Mouse (Mus musculus) bone marrow macrophage, adult 2 months (primary cell): ENCODE data around the gene Pck1. TPM values are rescaled to one million over a fixed set of nuclear protein-coding genes. Genes with fewer than 3 reads are reported as not detected.
A peak's percentile ranks its signal among the peaks of the same experiment; 100 is the strongest.

ENCODE experiments used
- H3K27ac ChIP-seq: 2 replicates; pipeline ENCODE4 v1.5.1; 2012; ENCODE audit warnings: low read depth, low read length; ENCODE audit not compliant: insufficient read depth
- H3K4me1 ChIP-seq: 2 replicates; pipeline ENCODE4 v1.6.1; 2012; ENCODE audit warnings: low read length; ENCODE audit not compliant: control insufficient read depth, insufficient read depth
- H3K4me3 ChIP-seq: 2 replicates; pipeline ENCODE4 v1.5.1; 2012; ENCODE audit warnings: mild to moderate bottlenecking, low read length, moderate library complexity; ENCODE audit not compliant: insufficient read depth
- CTCF ChIP-seq: IDR thresholded peaks from 2 replicates; pipeline ENCODE4 v1.5.1; 2012; ENCODE audit warnings: low read depth, mild to moderate bottlenecking, low read length, moderate library complexity
- POLR2A ChIP-seq: IDR thresholded peaks from 2 replicates; pipeline ENCODE4 v1.6.1; 2012; ENCODE audit warnings: mild to moderate bottlenecking, low read depth, low read length, borderline replicate concordance
- polyA plus RNA-seq: library from polyadenylated mRNA; stranded (reverse); fragments of >200 nt; gene quantifications from 2 replicates; pipeline ENCODE4 v1.2.4, GENCODE M21; 2012; ENCODE audit not compliant: missing spikeins, insufficient read depth, insufficient read length

Gene Pck1
- polyA plus RNA-seq, 1 experiment = 0.58 TPM

DNA sequence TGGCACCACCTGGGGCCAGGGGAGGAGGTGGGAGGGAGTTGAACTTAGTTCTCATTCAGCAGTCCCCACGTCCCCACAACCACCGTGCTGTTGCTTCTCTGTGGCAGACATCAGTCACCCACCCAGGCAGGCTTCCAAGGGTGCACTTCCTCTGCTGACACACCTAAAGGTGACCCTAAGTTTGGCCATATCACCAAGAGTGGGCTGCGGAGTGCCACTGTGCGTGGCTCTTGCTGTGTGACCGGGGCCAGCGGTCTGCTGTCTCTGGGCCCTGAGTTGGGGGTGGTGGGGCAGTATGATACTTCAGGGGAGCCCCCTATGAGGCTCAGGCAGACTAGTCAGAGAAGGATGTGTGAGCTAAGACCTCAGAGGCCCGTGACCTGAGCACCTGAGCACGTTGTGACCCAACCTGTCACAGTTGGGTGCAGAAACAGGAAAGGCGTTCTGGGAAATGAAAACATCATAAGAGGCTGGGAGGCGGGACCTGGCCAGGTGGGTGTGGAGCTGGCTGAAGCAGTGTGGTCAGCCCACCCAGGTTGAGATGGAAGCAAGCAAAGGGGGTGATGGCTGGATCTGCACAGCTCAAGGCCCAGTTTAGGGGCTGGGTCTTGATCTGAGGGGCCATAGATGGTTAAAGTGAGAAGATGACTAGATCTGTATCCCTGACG, 28.0 kb downstream of the Pck1 start:
- H3K27ac ChIP-seq = no peak overlapping the region
- TF ChIP-seq CTCF (no peak), POLR2A (no peak)

DNA sequence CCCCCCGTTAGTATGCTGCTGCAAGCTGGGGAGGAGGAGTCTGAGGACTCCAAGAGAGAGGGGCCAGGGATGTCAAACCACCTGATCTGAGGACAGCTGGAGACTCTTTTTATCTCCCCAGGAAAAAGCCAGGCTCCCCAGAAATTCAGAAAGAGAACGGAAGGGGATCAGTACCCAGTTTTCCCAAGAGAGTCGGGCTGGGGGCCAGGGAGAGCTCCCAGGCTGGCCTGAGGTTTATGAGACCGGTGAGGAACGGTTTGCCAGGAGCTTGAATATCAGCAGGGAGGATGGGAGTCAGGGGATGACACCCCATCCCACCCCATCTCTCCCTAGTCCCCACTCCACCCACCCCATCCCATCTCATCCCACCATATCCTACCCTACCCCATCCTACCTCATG, 28.6 kb downstream of the Pck1 start:
- Histone ChIP-seq H3K4me3 (no peak overlapping the region), H3K27ac (no peak overlapping the region), H3K4me1 (no peaks in the 10 kb centered on the region)
- no peak for TF ChIP-seq POLR2A

More for the DNA sequence above, 28.0 kb downstream of the Pck1 start:
- Histone ChIP-seq H3K4me1 (no peaks in the 10 kb centered on the region), H3K4me3 (no peak overlapping the region)

DNA sequence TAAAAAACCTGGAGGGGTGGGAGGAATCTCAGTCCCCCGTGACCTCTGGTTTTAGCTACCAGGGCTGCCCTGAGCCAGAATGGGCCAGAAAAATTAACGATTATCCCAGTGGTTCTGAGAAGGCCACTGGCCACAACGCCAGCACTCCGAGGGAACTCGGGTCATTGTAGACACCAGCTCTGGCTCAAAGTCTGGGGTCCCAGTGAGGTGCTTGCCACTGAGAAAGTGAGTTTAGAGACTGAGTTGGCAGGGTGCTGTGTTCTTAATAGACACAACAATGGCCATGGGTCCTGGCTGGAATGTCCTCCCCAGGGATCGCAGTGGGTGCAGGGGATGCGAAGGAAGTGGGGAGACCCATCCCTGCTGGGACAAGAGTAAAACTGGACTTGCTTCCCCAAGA, 29.1 kb downstream of the Pck1 start:
- Histone ChIP-seq H3K27ac (no peak overlapping the region), H3K4me1 (no peaks in the 10 kb centered on the region), H3K4me3 (no peak overlapping the region)
- TF ChIP-seq CTCF = no peak
- no peak for TF ChIP-seq POLR2A

DNA sequence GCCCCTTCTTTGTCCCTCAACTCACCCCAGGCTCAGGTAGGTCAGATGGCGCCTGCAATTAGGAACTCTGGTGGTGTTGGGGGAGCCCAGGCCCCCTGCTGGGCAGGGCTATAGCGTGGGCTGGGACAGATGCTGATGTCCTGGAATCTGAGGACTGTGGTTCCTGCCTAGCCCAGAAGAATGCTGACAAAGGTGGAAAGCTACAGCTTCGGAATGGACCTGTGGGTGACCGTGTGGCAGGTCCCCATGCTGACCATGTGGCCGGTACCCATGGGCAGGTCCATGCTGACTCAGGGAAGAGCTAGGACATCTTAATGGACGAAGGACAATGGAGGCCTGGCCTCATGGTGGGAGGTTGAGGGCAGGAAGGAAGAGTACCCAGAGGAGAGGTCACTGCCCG, 29.9 kb downstream of the Pck1 start:
- TF ChIP-seq POLR2A (no peak), CTCF (no peak)
- Histone ChIP-seq H3K4me1 (no peaks in the 10 kb centered on the region), H3K4me3 (no peak overlapping the region), H3K27ac (no peak overlapping the region)

DNA sequence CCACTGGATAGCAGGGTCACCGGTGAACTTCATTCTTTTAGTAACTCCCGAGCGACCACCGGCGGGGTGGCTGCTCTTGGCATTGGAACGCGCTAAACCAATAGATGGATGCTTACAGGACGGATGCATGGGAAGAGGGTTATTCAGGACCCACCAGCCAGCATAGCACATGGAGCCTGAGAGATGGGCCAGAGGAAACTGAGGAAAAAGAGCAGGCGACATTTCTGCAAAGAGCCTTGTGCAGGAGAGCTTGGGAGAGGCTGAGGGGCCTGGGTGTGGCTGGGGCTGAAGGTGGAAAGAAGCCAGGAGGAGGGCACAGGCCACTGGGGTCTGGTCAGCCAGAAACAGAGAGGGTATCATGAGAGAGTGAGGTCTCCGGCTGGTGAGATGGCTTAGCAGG, 30.5 kb downstream of the Pck1 start:
- no peaks in the 10 kb centered on the region for H3K4me1 ChIP-seq
- H3K27ac ChIP-seq = no peak overlapping the region
- no peak overlapping the region for H3K4me3 ChIP-seq
- no peak for TF ChIP-seq CTCF
- TF ChIP-seq POLR2A = no peak

DNA sequence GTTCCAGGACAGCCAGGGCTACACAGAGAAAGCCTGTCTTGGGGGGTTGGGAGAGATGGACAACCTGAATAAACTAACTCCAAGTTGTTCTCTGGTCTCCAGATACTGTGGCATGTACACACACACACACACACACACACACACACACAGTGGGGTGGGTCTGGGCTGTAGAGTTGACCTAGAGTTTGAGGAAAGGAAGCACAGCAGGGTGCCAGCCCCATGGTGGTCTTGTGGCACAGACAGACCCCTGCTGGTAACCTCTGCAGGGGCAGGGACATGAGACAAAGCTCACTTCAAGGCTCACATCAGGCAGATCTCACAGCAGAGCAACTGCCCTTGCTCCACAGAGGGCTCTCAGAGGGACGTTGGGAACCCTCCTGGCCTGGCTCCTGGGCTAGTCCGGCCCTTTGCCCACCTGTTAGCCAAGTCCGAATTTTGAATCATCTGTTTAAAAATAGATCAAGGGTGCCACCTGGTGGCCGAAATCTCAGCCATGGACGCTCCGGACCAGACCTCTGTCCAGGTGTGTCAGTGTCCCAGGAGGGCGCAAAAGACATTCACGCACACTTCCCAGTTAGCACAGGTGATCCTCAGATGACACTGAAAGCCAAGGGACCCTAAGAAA, 31.1 kb downstream of the Pck1 start:
- H3K27ac ChIP-seq = no peak overlapping the region
- H3K4me3 ChIP-seq = no peak overlapping the region
- no peak for TF ChIP-seq POLR2A
- TF ChIP-seq CTCF = peak; percentile 84
- H3K4me1 ChIP-seq = no peaks in the 10 kb centered on the region

DNA sequence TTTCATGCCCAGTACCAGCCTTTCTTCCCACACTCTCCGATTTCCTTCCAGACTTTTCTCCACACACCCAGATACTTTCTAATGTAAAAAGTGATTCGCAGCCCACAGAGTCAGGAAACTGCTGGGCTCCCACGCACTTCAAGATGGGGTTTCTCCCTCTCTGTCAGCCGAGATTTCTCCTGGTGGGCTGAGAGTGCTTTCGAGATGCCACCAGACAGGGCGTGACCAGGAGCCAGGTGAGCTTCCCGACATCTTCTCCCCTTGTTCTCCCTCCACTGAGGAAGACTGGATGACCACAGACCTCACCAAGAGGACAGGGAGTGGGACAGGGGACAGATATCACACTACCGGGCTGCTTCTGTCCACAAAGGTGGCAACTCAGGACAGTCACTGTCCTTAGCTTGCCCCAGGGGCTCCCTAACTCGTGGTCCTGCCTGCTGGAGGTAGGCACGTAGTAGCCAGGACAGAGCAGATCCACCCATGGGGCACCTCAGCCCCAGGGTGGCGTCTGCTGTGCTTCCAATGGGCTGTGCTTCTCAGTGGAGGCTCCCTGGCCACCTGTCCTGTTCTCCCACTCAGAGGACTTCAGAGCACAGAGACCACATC, 31.7 kb downstream of the Pck1 start:
- H3K27ac ChIP-seq = no peak overlapping the region
- no peaks in the 10 kb centered on the region for H3K4me1 ChIP-seq
- no peak overlapping the region for H3K4me3 ChIP-seq
- TF ChIP-seq CTCF (no peak), POLR2A (no peak)

DNA sequence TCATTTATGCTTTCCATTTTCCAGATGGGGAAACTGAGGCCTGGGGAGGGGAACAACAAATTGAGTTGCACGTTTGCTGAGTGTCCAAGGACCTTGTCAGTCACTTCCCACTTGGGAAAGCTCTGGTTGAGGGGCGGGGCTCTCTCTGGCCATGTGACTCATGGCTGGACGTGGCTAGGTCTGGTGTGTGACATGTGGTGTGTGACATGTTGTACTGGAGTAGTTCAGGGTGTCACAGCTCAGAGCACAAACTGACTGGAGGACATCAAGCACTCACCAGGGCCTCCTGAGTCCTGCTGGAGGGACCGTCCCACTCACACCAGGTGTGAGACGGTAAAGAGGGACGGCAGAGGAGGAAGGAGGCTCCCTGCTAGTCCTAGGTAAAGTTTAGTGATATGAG, 32.4 kb downstream of the Pck1 start:
- Histone ChIP-seq H3K4me1 (no peaks in the 10 kb centered on the region), H3K27ac (no peak overlapping the region), H3K4me3 (no peak overlapping the region)
- TF ChIP-seq CTCF (no peak), POLR2A (no peak)

DNA sequence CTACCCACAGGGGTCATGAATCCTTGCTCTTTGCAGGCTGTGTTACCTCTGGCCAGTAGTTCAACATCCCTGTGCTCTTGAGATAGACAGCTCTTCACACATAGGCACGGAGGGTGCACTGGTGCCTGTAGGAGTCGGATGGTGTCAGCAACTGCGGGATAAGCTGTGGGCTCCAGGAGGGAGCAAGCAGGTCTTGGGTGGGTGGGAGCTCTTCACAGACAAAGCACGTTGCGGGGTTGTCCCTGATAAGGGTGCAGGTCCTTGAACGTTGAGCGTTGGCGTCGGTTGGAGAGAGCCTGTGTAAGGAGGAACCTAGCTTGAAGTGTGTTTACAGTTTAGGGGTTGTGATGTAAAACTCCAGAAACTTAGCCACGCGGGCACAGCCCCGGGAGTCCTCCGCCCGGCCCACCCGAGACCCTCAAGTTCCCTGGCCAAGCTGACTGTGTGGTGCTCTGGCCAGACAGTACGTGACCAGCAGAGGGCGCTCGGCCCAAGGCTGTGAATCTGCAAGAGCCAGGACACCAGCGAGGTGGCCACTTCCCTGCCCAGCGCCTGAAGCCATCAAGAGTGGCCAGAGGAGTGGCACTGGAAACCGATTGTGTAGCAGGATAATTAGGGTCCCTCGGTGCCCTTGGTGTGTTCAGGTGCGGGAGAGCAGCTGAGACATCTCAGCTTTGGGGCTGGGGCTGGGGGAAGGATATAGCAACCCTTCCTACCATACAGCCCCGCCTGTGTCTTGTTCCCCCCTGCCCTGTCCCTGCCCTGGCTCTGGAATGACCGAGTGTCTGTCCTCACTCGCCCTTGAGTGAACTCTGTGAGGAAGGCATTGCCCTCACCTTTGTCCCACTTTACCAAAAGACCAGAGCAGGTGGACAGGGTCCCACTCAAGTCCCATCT, 33.4 kb downstream of the Pck1 start:
- Histone ChIP-seq H3K4me1 (no peaks in the 10 kb centered on the region), H3K4me3 (no peak overlapping the region), H3K27ac (no peak overlapping the region)
- TF ChIP-seq POLR2A (no peak), CTCF (peak; percentile 85)
